Mouse (Mus musculus) skeletal muscle tissue, postnatal 0 days (tissue): ENCODE results near the gene Ces1c. TPM values are rescaled to one million over a fixed set of nuclear protein-coding genes. Genes with fewer than 3 reads are reported as not detected.

Source experiments
- polyA plus RNA-seq: library from polyadenylated mRNA; unstranded; fragments of >200 nt; fragmentation: Nextera tagmentation; extraction: Ambion mirVana; gene quantifications from 2 replicates; pipeline ENCODE4 v1.2.1, GENCODE M21; 2015

Ces1c gene
- polyA plus RNA-seq: not detected in 2 replicates

GRCm38 (mm10) chr8:93131233-93131980, at the start of gene Ces1c:
TSS of gene Ces1c (minus strand) at chr8:93131283.

GRCm38 (mm10) chr8:93079887-93080286, 51.2 kb downstream of the Ces1c start, which contains the start of gene Ces1b:
TSS of gene Ces1b (minus strand) at chr8:93080017.

Other genes with a start within 250 kb of the Ces1c start
- gene Capns2, start 229.9 kb downstream of the Ces1c start, polyA plus RNA-seq: 4.3 TPM in 1 of 2 replicates, not detected in the other
- gene Slc6a2, start 171.2 kb downstream of the Ces1c start, polyA plus RNA-seq: 0.02 and 0.08 TPM in 2 replicates
- not detected in 2 replicates for gene Ces1a, start 83.1 kb downstream of the Ces1c start, polyA plus RNA-seq
- gene Ces1b, start 51.3 kb downstream of the Ces1c start, polyA plus RNA-seq: not detected in 2 replicates
- 0.29 and 4.2 TPM in 2 replicates for gene Ces1d, start 66.6 kb upstream of the Ces1c start, polyA plus RNA-seq
- gene Ces1e, start 98.3 kb upstream of the Ces1c start, polyA plus RNA-seq: not detected in 2 replicates
- gene Ces1f, start 148.5 kb upstream of the Ces1c start, polyA plus RNA-seq: 6.5 TPM in 1 of 2 replicates, not detected in the other
- not detected in 2 replicates for gene Ces1g, start 206.0 kb upstream of the Ces1c start, polyA plus RNA-seq
- not detected in 2 replicates for gene Ces1h, start 248.4 kb upstream of the Ces1c start, polyA plus RNA-seq